Mouse (Mus musculus): Measurements from ENCODE around the gene Rsad1. TPM values are rescaled to one million over a fixed set of nuclear protein-coding genes. Genes with fewer than 3 reads are reported as not detected.

Rsad1 gene
- polyA plus RNA-seq, 1 experiment from 2014 or later = 4.2 TPM

DNA sequence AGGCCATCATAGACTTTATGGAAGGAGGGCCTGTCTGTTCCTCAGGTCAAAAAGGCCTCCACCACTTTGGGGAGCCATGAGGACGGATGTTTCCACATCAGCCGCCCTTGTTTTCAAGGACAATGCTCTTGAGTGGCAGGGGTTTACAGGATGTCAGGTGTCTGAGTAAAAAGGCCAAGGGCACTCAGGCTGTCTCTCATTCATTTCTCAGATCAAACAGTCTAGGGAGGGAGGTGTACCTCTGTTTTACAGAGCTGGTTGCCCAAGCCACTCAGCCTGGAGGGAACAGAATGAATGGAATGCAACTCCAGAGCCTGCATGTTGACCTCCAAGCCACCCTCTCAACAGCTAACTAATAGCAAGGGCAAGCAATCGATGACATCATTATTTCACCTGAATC, 53.6 kb downstream of the Rsad1 start:
- peaks cover 11% of the 10 kb centered on the region for H3K36me3 ChIP-seq (ENCODE audit: insufficient read depth)
- H3K27ac ChIP-seq (ENCODE audit: low read depth) = peak overlapping the region; percentile 69
- H3K27me3 ChIP-seq (ENCODE audit: insufficient read depth, low read length) = no peaks in the 10 kb centered on the region
- H3K4me1 ChIP-seq (ENCODE audit: insufficient read depth) = peaks cover 20% of the 10 kb centered on the region
- no peak overlapping the region for H3K4me3 ChIP-seq (ENCODE audit: low read depth, low read length)
- ATAC-seq (ENCODE audit: insufficient read depth) = no peak
- H3K4me2 ChIP-seq = 0 out of 2 replicates have a peak overlapping the region, but pooled peaks have one; percentile 18
- H3K9ac ChIP-seq = 0 out of 2 replicates have a peak overlapping the region, but pooled peaks have one; percentile 13
- peak; percentile 62 for DNase-seq
- TF ChIP-seq CTCF (IDR thresholded peaks at IDR 0.05; ENCODE audit: low read depth) = no peak
- no peaks in the 10 kb centered on the region for H3K9me3 ChIP-seq (ENCODE audit: low read depth, low read length)
- WGBS = 65% methylated on average over 3 of the region's 3 CpGs

DNA sequence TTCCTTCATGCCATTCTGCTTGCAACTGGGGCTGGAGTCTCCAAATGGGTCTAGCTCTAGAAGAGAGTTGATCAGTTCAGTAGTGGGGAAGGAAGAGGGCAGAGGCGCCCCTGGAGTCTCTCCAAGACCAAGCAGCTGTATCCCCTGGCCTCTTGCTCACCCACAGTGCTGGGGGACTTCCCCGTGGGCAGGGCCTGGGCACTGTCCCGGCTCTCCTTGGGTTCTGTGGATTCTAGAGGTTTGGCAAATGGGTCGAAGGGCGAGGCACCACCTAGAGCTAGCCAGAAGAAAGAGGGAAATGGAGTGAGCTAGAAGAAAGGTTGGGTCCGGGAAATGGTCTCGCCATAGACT, 57.3 kb downstream of the Rsad1 start:
- H3K4me1 ChIP-seq (ENCODE audit: insufficient read depth) = peaks cover 14% of the 10 kb centered on the region; the same call in 1 of the 2 replicates
- no peaks in the 10 kb centered on the region for H3K9me3 ChIP-seq (ENCODE audit: low read depth, low read length)
- WGBS = 57% methylated on average over 7 of the region's 7 CpGs
- H3K27ac ChIP-seq (ENCODE audit: low read depth) = no peak overlapping the region
- DNase-seq (no peak), ATAC-seq (ENCODE audit: insufficient read depth) (no peak)
- TF ChIP-seq CTCF (IDR thresholded peaks at IDR 0.05; ENCODE audit: low read depth) = no peak
- H3K4me3 ChIP-seq (ENCODE audit: low read depth, low read length) = peak overlapping the region; percentile 47
- peak overlapping the region; percentile 78 for H3K4me2 ChIP-seq
- H3K36me3 ChIP-seq (ENCODE audit: insufficient read depth) = peaks cover 11% of the 10 kb centered on the region
- 0 out of 2 replicates have a peak, but pooled peaks cover 5% of the 10 kb centered on the region for H3K27me3 ChIP-seq (ENCODE audit: insufficient read depth, low read length)
- no peak overlapping the region for H3K9ac ChIP-seq

- ATAC-seq (ENCODE audit: insufficient read depth) (0 out of 2 replicates have a peak, but pooled peaks have one; percentile 25), DNase-seq (peak; percentile 73)
- 8% methylated on average over 55 of the region's 55 CpGs for WGBS
Measured at GRCm38 (mm10) chr11:94491035-94491748, 57.9 kb downstream of the Rsad1 start.

More at GRCm38 (mm10) chr11:94491035-94491748, 57.9 kb downstream of the Rsad1 start:
- Histone ChIP-seq H3K4me3 (ENCODE audit: low read depth, low read length) (peak overlapping the region; percentile 47), H3K27ac (ENCODE audit: low read depth) (no peak overlapping the region), H3K4me1 (ENCODE audit: insufficient read depth) (peaks cover 14% of the 10 kb centered on the region; the same call in 1 of the 2 replicates), H3K27me3 (ENCODE audit: insufficient read depth, low read length) (0 out of 2 replicates have a peak, but pooled peaks cover 5% of the 10 kb centered on the region), H3K9ac (peak overlapping the region; percentile 52), H3K9me3 (ENCODE audit: low read depth, low read length) (no peaks in the 10 kb centered on the region), H3K4me2 (peak overlapping the region; percentile 78), H3K36me3 (ENCODE audit: insufficient read depth) (peaks cover 8% of the 10 kb centered on the region)
- TF ChIP-seq CTCF (IDR thresholded peaks at IDR 0.05; ENCODE audit: low read depth) = no peak; the same call in 1 of the 2 replicates

Other genes with a start within 250 kb of the Rsad1 start
- gene Luc7l3, start 227.3 kb downstream of the Rsad1 start, polyA plus RNA-seq (2014; fragmentation: Nextera tagmentation; extraction: Ambion mirVana) = 93.2 and 95.8 TPM in 2 replicates
- 29.8 and 30.9 TPM in 2 replicates for gene Ankrd40, start 221.3 kb downstream of the Rsad1 start, polyA plus RNA-seq (2014; fragmentation: Nextera tagmentation; extraction: Ambion mirVana)
- gene Abcc3, start 156.3 kb downstream of the Rsad1 start, polyA plus RNA-seq (2014; fragmentation: Nextera tagmentation; extraction: Ambion mirVana) = 3.1 and 3.7 TPM in 2 replicates
- 12.9 and 13.5 TPM in 2 replicates for gene Cacna1g, start 75.1 kb downstream of the Rsad1 start, polyA plus RNA-seq (2014; fragmentation: Nextera tagmentation; extraction: Ambion mirVana)
- gene Spata20, start 63.1 kb downstream of the Rsad1 start, polyA plus RNA-seq (2014; fragmentation: Nextera tagmentation; extraction: Ambion mirVana) = 0.42 TPM in 1 of 2 replicates, not detected in the other
- gene Epn3, start 49.3 kb downstream of the Rsad1 start, polyA plus RNA-seq (2014; fragmentation: Nextera tagmentation; extraction: Ambion mirVana) = 14.1 and 15.9 TPM in 2 replicates
- 3.2 and 3.3 TPM in 2 replicates for gene Mycbpap, start 27.5 kb downstream of the Rsad1 start, polyA plus RNA-seq (2014; fragmentation: Nextera tagmentation; extraction: Ambion mirVana)
- 1.6 and 2.0 TPM in 2 replicates for gene Chad, start 15.8 kb upstream of the Rsad1 start, polyA plus RNA-seq (2014; fragmentation: Nextera tagmentation; extraction: Ambion mirVana)
- 10.2 and 10.4 TPM in 2 replicates for gene Acsf2, start 52.6 kb upstream of the Rsad1 start, polyA plus RNA-seq (2014; fragmentation: Nextera tagmentation; extraction: Ambion mirVana)
- gene Lrrc59, start 80.5 kb upstream of the Rsad1 start, polyA plus RNA-seq (2014; fragmentation: Nextera tagmentation; extraction: Ambion mirVana) = 211 and 222 TPM in 2 replicates
- gene Mrpl27, start 104.5 kb upstream of the Rsad1 start, polyA plus RNA-seq (2014; fragmentation: Nextera tagmentation; extraction: Ambion mirVana) = 137 TPM in 2 replicates
- gene Eme1, start 104.7 kb upstream of the Rsad1 start, polyA plus RNA-seq (2014; fragmentation: Nextera tagmentation; extraction: Ambion mirVana) = 30.0 and 35.4 TPM in 2 replicates
- 25.0 and 31.5 TPM in 2 replicates for gene Xylt2, start 128.3 kb upstream of the Rsad1 start, polyA plus RNA-seq (2014; fragmentation: Nextera tagmentation; extraction: Ambion mirVana)
- 1.5 and 2.0 TPM in 2 replicates for gene Gm11541, start 155.2 kb upstream of the Rsad1 start, polyA plus RNA-seq (2014; fragmentation: Nextera tagmentation; extraction: Ambion mirVana)
- gene Cdc34b, start 192.5 kb upstream of the Rsad1 start, polyA plus RNA-seq (2014; fragmentation: Nextera tagmentation; extraction: Ambion mirVana) = 0.20 and 0.21 TPM in 2 replicates
- not detected in 2 replicates for gene Tmem92, start 233.4 kb upstream of the Rsad1 start, polyA plus RNA-seq (2014; fragmentation: Nextera tagmentation; extraction: Ambion mirVana)